Mouse (Mus musculus) MEL (cell line): Measurements from ENCODE around the gene Cmbl. TPM values are rescaled to one million over a fixed set of nuclear protein-coding genes. Genes with fewer than 3 reads are reported as not detected.

Experiments used
- DNase-seq: peaks from one replicate; pipeline ENCODE4 v3.0.0; 2011; ENCODE audit warnings: low read depth, low spot score
- H3K27ac ChIP-seq: 2 replicates; pipeline ENCODE4 v1.5.1; 2012; ENCODE audit warnings: low read depth, mild to moderate bottlenecking, control low read depth, low read length, moderate library complexity; ENCODE audit not compliant: control insufficient read depth
- H3K27me3 ChIP-seq, 2 experiments: fragments of 150-350 bp in 1 of 2; sonication (generic) in 1 of 2; 2 replicates each; pipeline ENCODE4 v1.6.1; 2012; ENCODE audit warnings: low read length in 2 of 2, mild to moderate bottlenecking in 2 of 2, improper control_type of control experiment in 1 of 2, moderate library complexity in 1 of 2; ENCODE audit not compliant: insufficient read depth in 2 of 2, control insufficient read depth in 1 of 2
- H3K36me3 ChIP-seq, 2 experiments: 2 replicates each; pipeline ENCODE4 v1.6.1; 2012 to 2014; ENCODE audit warnings: low read length in 2 of 2, improper control_type of control experiment in 1 of 2, inconsistent platforms in 1 of 2, mild to moderate bottlenecking in 1 of 2; ENCODE audit not compliant: insufficient read depth in 2 of 2, control insufficient read depth in 1 of 2
- H3K4me1 ChIP-seq, 2 experiments: fragments of 150-350 bp in 1 of 2; sonication (generic) in 1 of 2; 2 replicates each; pipeline ENCODE4 v1.6.1; 2012; ENCODE audit warnings: low read length in 2 of 2, improper control_type of control experiment in 1 of 2, mild to moderate bottlenecking in 1 of 2; ENCODE audit not compliant: insufficient read depth in 2 of 2, control insufficient read depth in 1 of 2
- H3K4me3 ChIP-seq, 2 experiments: fragments of 150-350 bp in 1 of 2; sonication (generic) in 1 of 2; 2 replicates each; pipeline ENCODE4 v1.5.1; 2012; ENCODE audit warnings: low read depth in 2 of 2, low read length in 2 of 2, mild to moderate bottlenecking in 2 of 2, moderate library complexity in 2 of 2, control low read depth in 1 of 2, improper control_type of control experiment in 1 of 2; ENCODE audit not compliant: control insufficient read depth in 1 of 2, insufficient read depth in 1 of 2
- H3K79me2 ChIP-seq: 2 replicates; pipeline ENCODE4 v1.6.1; 2012; ENCODE audit warnings: mild to moderate bottlenecking, low read length, moderate library complexity; ENCODE audit not compliant: control insufficient read depth, poor library complexity, insufficient read depth
- H3K9ac ChIP-seq: 2 replicates; pipeline ENCODE4 v1.6.1; 2012; ENCODE audit warnings: low read depth, mild to moderate bottlenecking, control low read depth, low read length, moderate library complexity; ENCODE audit not compliant: control insufficient read depth, poor library complexity, severe bottlenecking
- H3K9me3 ChIP-seq: fragments of 150-350 bp; sonication (generic); replicated peaks from 2 replicates; pipeline ENCODE4 v1.6.1; 2012; ENCODE audit warnings: mild to moderate bottlenecking, low read length, improper control_type of control experiment, moderate library complexity; ENCODE audit not compliant: insufficient read depth
- BHLHE40 ChIP-seq: IDR thresholded peaks from 2 replicates; pipeline ENCODE4 v1.6.1; 2012; ENCODE audit warnings: low read depth, mild to moderate bottlenecking, inconsistent platforms, low read length, improper control_type of control experiment, borderline replicate concordance
- CHD1 ChIP-seq: IDR thresholded peaks from 2 replicates; pipeline ENCODE4 v1.6.1; 2012; ENCODE audit warnings: low read depth, mild to moderate bottlenecking, inconsistent platforms, low read length, improper control_type of control experiment
- CTCF ChIP-seq, 3 experiments: IDR thresholded peaks in 2 of 3; conservative IDR thresholded peaks in 1 of 3; 2 replicates each; pipeline ENCODE4 v1.5.1; 2011 to 2012; ENCODE audit warnings: low read length in 3 of 3, low read depth in 2 of 3, mild to moderate bottlenecking in 2 of 3, improper control_type of control experiment in 1 of 3, inconsistent platforms in 1 of 3, mixed read lengths in 1 of 3, moderate library complexity in 1 of 3; ENCODE audit not compliant: control insufficient read depth in 1 of 3, insufficient read depth in 1 of 3, poor library complexity in 1 of 3, severe bottlenecking in 1 of 3
- E2F4 ChIP-seq: IDR thresholded peaks from 2 replicates; pipeline ENCODE4 v1.6.1; 2011; ENCODE audit warnings: low read depth, low read length, improper control_type of control experiment, borderline replicate concordance
- ELF1 ChIP-seq: IDR thresholded peaks from 2 replicates; pipeline ENCODE4 v1.6.1; 2014; ENCODE audit warnings: low read depth, mild to moderate bottlenecking, inconsistent platforms, low read length, improper control_type of control experiment, moderate library complexity
- EP300 ChIP-seq, 2 experiments: IDR thresholded peaks; 2 replicates each; pipeline ENCODE4 v1.6.1; 2011; ENCODE audit warnings: improper control_type of control experiment in 2 of 2, low read length in 2 of 2, low read depth in 1 of 2, mild to moderate bottlenecking in 1 of 2
- ETS1 ChIP-seq: IDR thresholded peaks from 2 replicates; pipeline ENCODE4 v1.6.1; 2012; ENCODE audit warnings: low read depth, mild to moderate bottlenecking, inconsistent platforms, low read length, improper control_type of control experiment, moderate library complexity
- GABPA ChIP-seq: IDR thresholded peaks from 2 replicates; pipeline ENCODE4 v1.6.1; 2012; ENCODE audit warnings: low read depth, mild to moderate bottlenecking, inconsistent platforms, low read length, improper control_type of control experiment, moderate library complexity
- HCFC1 ChIP-seq: IDR thresholded peaks from 2 replicates; pipeline ENCODE4 v1.6.1; 2012; ENCODE audit warnings: low read depth, mild to moderate bottlenecking, inconsistent platforms, low read length, improper control_type of control experiment, moderate library complexity
- JUND ChIP-seq: IDR thresholded peaks from 2 replicates; pipeline ENCODE4 v1.6.1; 2011; ENCODE audit warnings: low read depth, mild to moderate bottlenecking, improper control_type of control experiment, low read length
- KAT2A ChIP-seq: conservative IDR thresholded peaks from 2 replicates; pipeline ENCODE4 v1.6.1; 2012; ENCODE audit warnings: low read depth, low read length, improper control_type of control experiment, inconsistent platforms
- MAFK ChIP-seq: IDR thresholded peaks from 2 replicates; pipeline ENCODE4 v1.6.1; 2011; ENCODE audit warnings: low read depth, mild to moderate bottlenecking, low read length, improper control_type of control experiment, borderline replicate concordance
- MAZ ChIP-seq: IDR thresholded peaks from 2 replicates; pipeline ENCODE4 v1.6.1; 2012; ENCODE audit warnings: low read depth, mild to moderate bottlenecking, inconsistent platforms, low read length, improper control_type of control experiment
- MEF2A ChIP-seq: IDR thresholded peaks from 2 replicates; pipeline ENCODE4 v1.6.1; 2014; ENCODE audit warnings: low read depth, mild to moderate bottlenecking, inconsistent platforms, low read length, improper control_type of control experiment; ENCODE audit not compliant: poor library complexity, insufficient replicate concordance, severe bottlenecking; ENCODE audit errors: extremely low read depth
- MYB ChIP-seq: IDR thresholded peaks from 2 replicates; pipeline ENCODE4 v1.6.1; 2011; ENCODE audit warnings: mild to moderate bottlenecking, low read depth, low read length, improper control_type of control experiment
- MYC ChIP-seq: IDR thresholded peaks from 2 replicates; pipeline ENCODE4 v1.6.1; 2011; ENCODE audit warnings: low read depth, mild to moderate bottlenecking, low read length, improper control_type of control experiment, moderate library complexity
- TCF12 ChIP-seq: IDR thresholded peaks from 2 replicates; pipeline ENCODE4 v1.6.1; 2014; ENCODE audit warnings: low read depth, mild to moderate bottlenecking, inconsistent platforms, low read length, improper control_type of control experiment, moderate library complexity
- USF1 ChIP-seq: IDR thresholded peaks from 2 replicates; pipeline ENCODE4 v1.6.1; 2014; ENCODE audit warnings: low read depth, mild to moderate bottlenecking, inconsistent platforms, low read length, improper control_type of control experiment, moderate library complexity
- USF2 ChIP-seq, 2 experiments: IDR thresholded peaks; 2 replicates each; pipeline ENCODE4 v1.6.1; 2011 to 2012; ENCODE audit warnings: improper control_type of control experiment in 2 of 2, low read length in 2 of 2, borderline replicate concordance in 1 of 2, inconsistent platforms in 1 of 2, low read depth in 1 of 2, mild to moderate bottlenecking in 1 of 2; ENCODE audit not compliant: insufficient read depth in 1 of 2
- ZC3H11A ChIP-seq: IDR thresholded peaks from 2 replicates; pipeline ENCODE4 v1.6.1; 2012; ENCODE audit warnings: low read depth, mild to moderate bottlenecking, inconsistent platforms, low read length, improper control_type of control experiment
- ZKSCAN1 ChIP-seq: IDR thresholded peaks from 2 replicates; pipeline ENCODE4 v1.6.1; 2012; ENCODE audit warnings: low read depth, mild to moderate bottlenecking, inconsistent platforms, low read length, improper control_type of control experiment, moderate library complexity
- ZNF384 ChIP-seq: IDR thresholded peaks from 2 replicates; pipeline ENCODE4 v1.6.1; 2012; ENCODE audit warnings: low read depth, mild to moderate bottlenecking, inconsistent platforms, low read length, improper control_type of control experiment
- polyA plus RNA-seq, 2 experiments: library from polyadenylated mRNA; stranded (reverse) in 1 of 2; unstranded in 1 of 2; fragments of >175 nt in 1 of 2; fragments of >200 nt in 1 of 2; gene quantifications; 2 replicates each; pipeline versions ENCODE4 v1.2.1 to v1.2.4; 2012; ENCODE audit warnings: low replicate concordance in 2 of 2, low read depth in 1 of 2; ENCODE audit not compliant: insufficient read length in 2 of 2, insufficient read depth in 1 of 2, missing spikeins in 1 of 2
- total RNA-seq: library from RNA; depleted of rRNA; stranded (reverse); fragments of 300-350 nt; gene quantifications from 2 replicates; pipeline ENCODE4 v1.2.3, GENCODE M21; 2012

The Cmbl gene
- total and polyA plus RNA-seq, 3 experiments, result 0.22 to 0.31 TPM; not detected in 1

GRCm38 (mm10) chr15:31583304-31584085 is 18.3 kb downstream of the Cmbl start:
- Histone ChIP-seq H3K9me3 (no peaks in the 10 kb centered on the region), H3K36me3 (peaks cover 0 to 14% of the 10 kb centered on the region in 2 experiments; a peak in 2 of 4 replicates), H3K9ac (no peak overlapping the region), H3K79me2 (no peaks in the 10 kb centered on the region), H3K27me3 (no peaks in the 10 kb centered on the region), H3K27ac (no peak overlapping the region), H3K4me1 (peaks cover 2 to 20% of the 10 kb centered on the region in 2 experiments), H3K4me3 (no peak overlapping the region)
- no peak for TF ChIP-seq CHD1
- TF ChIP-seq BHLHE40, result no peak
- no peak for TF ChIP-seq HCFC1
- TF ChIP-seq ELF1, result no peak
- TF ChIP-seq CTCF (IDR thresholded peaks at IDR 0.05 in 2 of 3, conservative IDR thresholded peaks at IDR 0.05 in 1 of 3; ENCODE audit: control insufficient read depth in 1 of 3, insufficient read depth in 1 of 3, low read depth in 2 of 3, low read length in 3 of 3, poor library complexity in 1 of 3, severe bottlenecking in 1 of 3), result no peak
- TF ChIP-seq MYC, result no peak
- no peak for TF ChIP-seq MYB
- no peak for TF ChIP-seq MEF2A
- DNase-seq, result no peak

DNA sequence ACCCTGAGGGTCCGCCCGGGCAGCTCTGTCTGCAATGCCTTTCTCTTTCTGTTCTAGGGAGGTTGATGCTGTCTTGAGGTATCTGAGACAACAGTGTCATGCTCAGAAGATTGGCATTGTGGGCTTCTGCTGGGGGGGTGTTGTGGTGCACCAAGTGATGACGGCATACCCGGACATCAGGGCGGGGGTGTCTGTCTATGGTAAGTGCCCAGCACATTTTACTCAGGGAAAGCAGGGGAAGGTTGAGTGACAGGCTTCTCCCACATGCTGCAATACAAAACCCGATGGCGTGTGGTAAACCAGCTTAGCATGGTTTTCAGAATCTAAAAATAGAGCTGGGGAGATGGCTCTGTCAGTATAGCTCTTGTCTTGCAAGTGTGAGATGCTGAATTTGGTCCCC is 20.0 kb downstream of the Cmbl start:
- H3K27me3 ChIP-seq, result no peaks in the 10 kb centered on the region
- no peaks in the 10 kb centered on the region for H3K79me2 ChIP-seq
- H3K4me1 ChIP-seq, result peaks cover 2 to 20% of the 10 kb centered on the region in 2 experiments
- peaks cover 0 to 14% of the 10 kb centered on the region in 2 experiments; a peak in 3 of 4 replicates for H3K36me3 ChIP-seq
- no peak overlapping the region for H3K4me3 ChIP-seq
- no peak for TF ChIP-seq MEF2A
- no peak for TF ChIP-seq MAZ
- no peak for TF ChIP-seq ZKSCAN1
- TF ChIP-seq HCFC1, result no peak
- H3K9ac ChIP-seq, result no peak overlapping the region
- H3K27ac ChIP-seq, result no peak overlapping the region
- no peaks in the 10 kb centered on the region for H3K9me3 ChIP-seq
- no peak for DNase-seq

GRCm38 (mm10) chr15:31586088-31586487 is 20.9 kb downstream of the Cmbl start:
- H3K4me3 ChIP-seq, result peak overlapping the region; percentile 22 to 28; a peak in 3 of 4 replicates
- peaks cover 4 to 14% of the 10 kb centered on the region in 2 experiments for H3K36me3 ChIP-seq
- H3K9ac ChIP-seq, result peak overlapping the region; percentile 45
- DNase-seq, result no peak
- H3K4me1 ChIP-seq, result peaks cover 2 to 20% of the 10 kb centered on the region in 2 experiments
- no peaks in the 10 kb centered on the region for H3K27me3 ChIP-seq
- H3K9me3 ChIP-seq, result no peaks in the 10 kb centered on the region
- no peaks in the 10 kb centered on the region for H3K79me2 ChIP-seq
- H3K27ac ChIP-seq, result peak overlapping the region; percentile 30
- no peak for TF ChIP-seq HCFC1
- no peak for TF ChIP-seq USF2 (IDR thresholded peaks at IDR 0.05; ENCODE audit: borderline replicate concordance in 1 of 2, insufficient read depth in 1 of 2, low read depth in 1 of 2, low read length in 2 of 2)
- TF ChIP-seq CHD1, result peak; percentile 71; the same call in 1 of the 2 replicates
- TF ChIP-seq MAFK, result 0 out of 2 replicates have a peak, but pooled peaks have one; percentile 16
- no peak for TF ChIP-seq JUND
- TF ChIP-seq TCF12, result peak; percentile 63; the same call in 1 of the 2 replicates
- no peak for TF ChIP-seq E2F4
- no peak for TF ChIP-seq ZNF384
- TF ChIP-seq ETS1, result peak; percentile 60
- TF ChIP-seq EP300 (IDR thresholded peaks at IDR 0.05; ENCODE audit: low read depth in 1 of 2, low read length in 2 of 2), result peak; percentile 74 to 81
- TF ChIP-seq GABPA, result no peak
- no peak for TF ChIP-seq USF1
- no peak for TF ChIP-seq ZC3H11A
- no peak for TF ChIP-seq KAT2A
- TF ChIP-seq MEF2A, result no peak
